Mouse (Mus musculus): ENCODE measurements around the gene Shisal1.

GRCm38 (mm10) chr15:84365675-84366381 is 81.1 kb downstream of the Shisal1 start:
- TF ChIP-seq EP300 (IDR thresholded peaks at IDR 0.05; ENCODE audit: insufficient read depth, low read depth, low read length) (no peak), POLR2A (IDR thresholded peaks at IDR 0.05; ENCODE audit: insufficient read depth, low read length) (no peak)

Measured in ES-Bruce4 (cell line).